Mouse (Mus musculus) cerebellum, adult 2 months (tissue): ENCODE measurements around the gene Dctn5.

Experiments
- CTCF ChIP-seq: fragments of 200-500 bp; IDR thresholded peaks from 2 replicates; pipeline ENCODE4 v1.5.1; 2011; ENCODE audit warnings: low read depth, mild to moderate bottlenecking, control low read depth, low read length, moderate library complexity, borderline replicate concordance; ENCODE audit not compliant: insufficient read depth
- POLR2A ChIP-seq: fragments of 200-500 bp; IDR thresholded peaks from 2 replicates; pipeline ENCODE4 v1.6.1; 2011; ENCODE audit warnings: low read length, control low read depth, borderline replicate concordance; ENCODE audit not compliant: insufficient read depth

- TF ChIP-seq CTCF (no peak), POLR2A (no peak)
Observed at GRCm38 (mm10) chr7:122138190-122138589, 5.3 kb downstream of the Dctn5 start.
